In genomic region chr2:75716046-75717016, GRCm38 (mm10) we compare ENCODE assay signal across 9 mouse cellular contexts. TPM values are rescaled to one million over a fixed set of nuclear protein-coding genes. Genes with fewer than 3 reads are reported as not detected.
A peak's percentile ranks its signal among the peaks of the same experiment; 100 is the strongest.
DNase-seq lines count a peak whose midpoint lies in the region; ATAC-seq and TF ChIP-seq lines count a peak whose summit lies in the region.
"Had no signal": no experiment of that assay in that cellular context is flagged by ENCODE, and none has a peak within 500 bp of the region (broad histone marks: within the 10 kb centered on the region; RNA-seq: fewer than 3 reads in every experiment).

No protein-coding gene starts in this region.

- no peak for ATAC-seq in heart, postnatal 0 days (ENCODE audit: insufficient read depth, low read depth)
- ATAC-seq in liver, postnatal 0 days = peak; percentile 87

- no peak overlapping the region for H3K9ac ChIP-seq in heart, postnatal 0 days (replicated peaks; ENCODE audit: low read depth, low read length)
- H3K9ac ChIP-seq in liver, postnatal 0 days (replicated peaks) = no peak overlapping the region

- H3K4me2 ChIP-seq in heart, postnatal 0 days (ENCODE audit: low read depth, low read length) = no peak overlapping the region
- 0 out of 2 replicates have a peak overlapping the region, but pooled peaks have one; percentile 16 for H3K4me2 ChIP-seq in liver, postnatal 0 days (ENCODE audit: low read depth, low read length)

- DNase-seq in heart, postnatal 0 days (ENCODE audit: low spot score) = no peak
- DNase-seq in heart, postnatal 36 days = no peak
- peak; percentile 33 for DNase-seq in NIH3T3 (ENCODE audit: low read depth)
- DNase-seq in cerebellum, postnatal 25 days = peak; percentile 43 to 62
- no peak for DNase-seq in liver, postnatal 0 days
- DNase-seq in T-cell, adult 2 months (ENCODE audit: low spot score) = no peak
- DNase-seq in layer of hippocampus, adult 9-11 months = no peak
- no peak for DNase-seq in urinary bladder, adult 18-20 months (ENCODE audit: low spot score in 2 of 2)

- no peak for TF ChIP-seq EP300 in heart, postnatal 0 days (IDR thresholded peaks at IDR 0.05; ENCODE audit: low read depth)
- peak; percentile 4; the same call in 1 of the 2 replicates for TF ChIP-seq EP300 in liver, postnatal 0 days (IDR thresholded peaks at IDR 0.05; ENCODE audit: low read depth)

- no peaks in the 10 kb centered on the region for H3K9me3 ChIP-seq in heart, postnatal 0 days (replicated peaks; ENCODE audit: control insufficient read depth, low read length)
- no peaks in the 10 kb centered on the region for H3K9me3 ChIP-seq in liver, postnatal 0 days (ENCODE audit: low read length)

- H3K27ac ChIP-seq in heart, postnatal 0 days (ENCODE audit: low read depth) = peak overlapping the region; percentile 8; the same call in 1 of the 2 replicates
- peak overlapping the region; percentile 61 for H3K27ac ChIP-seq in liver, postnatal 0 days (ENCODE audit: low read depth)

- no peaks in the 10 kb centered on the region for H3K36me3 ChIP-seq in heart, postnatal 0 days (replicated peaks; ENCODE audit: control insufficient read depth, insufficient read depth, low read length)
- H3K36me3 ChIP-seq in liver, postnatal 0 days (replicated peaks; ENCODE audit: insufficient read depth, low read length) = no peaks in the 10 kb centered on the region

- 66% methylated on average over 12 of the region's 12 CpGs for WGBS in heart, postnatal 0 days
- 52% methylated on average over 12 of the region's 12 CpGs for WGBS in liver, postnatal 0 days (ENCODE audit: insufficient replicate concordance)

- H3K4me3 ChIP-seq in heart, postnatal 0 days (ENCODE audit: low read depth, low read length) = no peak overlapping the region
- H3K4me3 ChIP-seq in liver, postnatal 0 days (ENCODE audit: low read depth, low read length) = no peak overlapping the region
- H3K4me3 ChIP-seq: myocyte had no signal

- no peaks in the 10 kb centered on the region for H3K27me3 ChIP-seq in heart, postnatal 0 days (ENCODE audit: control insufficient read depth, insufficient read depth, low read length)
- H3K27me3 ChIP-seq in liver, postnatal 0 days (ENCODE audit: insufficient read depth, low read length) = no peaks in the 10 kb centered on the region

- intact Hi-C loops in heart, postnatal 36 days (cut with DNase I) = no loop called here

- TF ChIP-seq CTCF in heart, postnatal 0 days (IDR thresholded peaks at IDR 0.05; ENCODE audit: low read depth) = no peak
- TF ChIP-seq CTCF in liver, postnatal 0 days (IDR thresholded peaks at IDR 0.05; ENCODE audit: low read depth) = no peak

- 0 out of 2 replicates have a peak, but pooled peaks cover 4% of the 10 kb centered on the region for H3K4me1 ChIP-seq in heart, postnatal 0 days (ENCODE audit: control insufficient read depth, insufficient read depth)
- H3K4me1 ChIP-seq in liver, postnatal 0 days (ENCODE audit: insufficient read depth) = peaks cover 18% of the 10 kb centered on the region

RNA-seq across cellular contexts. Expression of gene Nfe2l2, which starts 11.9 kb away (rescaled TPM):
- total RNA-seq in heart, postnatal 0 days (2014; rRNA removed; ENCODE audit: low replicate concordance) = 47.1 and 55.2 TPM in 2 replicates
- polyA plus RNA-seq in heart, postnatal 0 days (2015; fragmentation: Nextera tagmentation; extraction: Ambion mirVana) = 50.1 and 50.4 TPM in 2 replicates
- total RNA-seq in heart, postnatal 36 days (2021) = 10 to 100 TPM; 66.7 to 70.2 TPM
- 58.7 and 59.4 TPM in 2 replicates for polyA plus RNA-seq in liver, postnatal 0 days (2015; fragmentation: Nextera tagmentation; extraction: Ambion mirVana)

RNA-seq across cellular contexts. Expression of gene Hnrnpa3, which starts 57.3 kb away (rescaled TPM):
- total RNA-seq in heart, postnatal 0 days (2014; rRNA removed; ENCODE audit: low replicate concordance) = 26.0 and 33.9 TPM in 2 replicates
- polyA plus RNA-seq in heart, postnatal 0 days (2015; fragmentation: Nextera tagmentation; extraction: Ambion mirVana) = 93.6 and 102 TPM in 2 replicates
- total RNA-seq in heart, postnatal 36 days (2021) = 100 to 1,000 TPM; 137 to 165 TPM
- 86.9 and 90.7 TPM in 2 replicates for polyA plus RNA-seq in liver, postnatal 0 days (2015; fragmentation: Nextera tagmentation; extraction: Ambion mirVana)

Comparison
In these comparisons a context has a peak if more than half of its experiments do, and no peak if none do; other contexts are left out.
1. DNase-seq: peak in NIH3T3 (single experiment) and cerebellum, postnatal 25 days (2 of 2); none in heart, postnatal 0 days (single experiment), heart, postnatal 36 days (0 of 2), liver, postnatal 0 days (single experiment), T-cell, adult 2 months (single experiment), layer of hippocampus, adult 9-11 months (single experiment) and urinary bladder, adult 18-20 months (0 of 2).